Mouse (Mus musculus) small intestine, adult 2 months (tissue): ENCODE results near the gene Gch1.

Experiments used
- CTCF ChIP-seq: fragments of 200-500 bp; IDR thresholded peaks from 2 replicates; pipeline ENCODE4 v1.5.1; 2012; ENCODE audit warnings: low read depth, mild to moderate bottlenecking, control low read depth, inconsistent platforms, low read length, moderate library complexity, mixed read lengths; ENCODE audit not compliant: insufficient replicate concordance, insufficient read length; ENCODE audit errors: extremely low read depth
- POLR2A ChIP-seq: fragments of 200-500 bp; IDR thresholded peaks from 2 replicates; pipeline ENCODE4 v1.6.1; 2012; ENCODE audit warnings: low read depth, mild to moderate bottlenecking, control low read depth, inconsistent platforms, low read length, moderate library complexity

DNA sequence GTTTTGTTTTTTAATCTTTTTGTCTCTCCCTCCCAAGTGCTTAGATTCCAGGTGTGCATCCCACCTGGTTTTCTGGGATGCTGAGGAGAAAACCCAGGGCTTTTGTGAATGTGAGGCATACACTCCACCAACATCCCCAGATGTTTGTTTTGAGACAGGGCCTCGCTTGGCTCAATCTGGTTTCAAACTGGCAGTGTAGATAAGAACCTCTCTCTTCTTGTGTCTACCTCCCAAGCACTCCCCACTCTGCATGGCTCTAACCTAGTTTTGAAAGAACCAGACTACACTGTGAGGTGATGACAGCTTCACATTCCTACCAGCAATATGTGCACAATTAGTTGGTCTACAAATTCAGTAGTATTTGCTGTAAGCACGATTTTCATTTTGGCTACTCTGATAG, 44.4 kb upstream of the Gch1 start:
- no peak for TF ChIP-seq CTCF
- TF ChIP-seq POLR2A = no peak
